Mouse (Mus musculus): Measurements from ENCODE around the gene Ror1. TPM values are rescaled to one million over a fixed set of nuclear protein-coding genes. Genes with fewer than 3 reads are reported as not detected.

The Ror1 gene
- polyA plus RNA-seq, 1 experiment from 2014 or later: 15.8 TPM

- no peaks in the 10 kb centered on the region for H3K36me3 ChIP-seq
- H3K9ac ChIP-seq: no peak overlapping the region
- H3K4me3 ChIP-seq: no peak overlapping the region
- no peaks in the 10 kb centered on the region for H3K27me3 ChIP-seq
- no peak for ATAC-seq (ENCODE audit: borderline replicate concordance, extremely low read depth, low FRiP score, low TSS enrichment)
- H3K27ac ChIP-seq: no peak overlapping the region
- H3K4me1 ChIP-seq: no peaks in the 10 kb centered on the region
- no peak overlapping the region for H3K4me2 ChIP-seq
- H3K9me3 ChIP-seq: no peaks in the 10 kb centered on the region
- 42% methylated on average over 9 of the region's 9 CpGs for WGBS
Measured at GRCm38 (mm10) chr4:100462493-100463120, 367.0 kb downstream of the Ror1 start.

- Histone ChIP-seq H3K4me2 (peak within 1 kb of the TSS; percentile 51), H3K27me3 (no peaks in the 10 kb centered on the region), H3K4me1 (peaks cover 10% of the 10 kb centered on the region; the same call in 1 of the 2 replicates), H3K9me3 (no peaks in the 10 kb centered on the region), H3K4me3 (peak within 1 kb of the TSS; percentile 27), H3K9ac (no peak within 1 kb of the TSS), H3K36me3 (no peaks in the 10 kb centered on the region), H3K27ac (no peak within 1 kb of the TSS)
- ATAC-seq (ENCODE audit: borderline replicate concordance, extremely low read depth, low FRiP score, low TSS enrichment): peak; percentile 80; the same call in 1 of the 2 replicates
- WGBS: 25% methylated on average over 15 of the region's 15 CpGs
Measured at GRCm38 (mm10) chr4:100478592-100479321, 383.2 kb downstream of the Ror1 start, which contains the start of gene Ube2u. TSS of gene Ube2u (plus strand) at chr4:100478849.

DNA sequence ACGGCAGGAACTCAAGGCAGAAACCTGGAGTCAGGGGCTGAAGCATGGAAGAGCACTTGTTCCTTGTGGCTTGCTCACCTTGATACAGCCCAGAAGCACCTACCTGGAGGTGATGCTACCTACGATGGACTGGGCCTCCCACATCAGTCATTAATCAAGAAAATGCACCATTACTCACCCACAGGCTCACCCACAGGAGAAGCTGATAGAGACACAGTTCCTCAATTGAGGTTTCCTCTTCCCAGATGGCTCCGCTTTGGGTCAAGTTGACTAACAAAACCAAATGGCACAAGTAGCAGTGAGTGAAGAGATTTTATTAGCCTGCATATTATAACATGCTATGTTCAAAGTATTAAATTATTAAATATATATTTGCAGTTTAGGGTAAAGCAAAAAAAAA is 392.9 kb downstream of the Ror1 start:
- no peaks in the 10 kb centered on the region for H3K36me3 ChIP-seq
- H3K27me3 ChIP-seq: no peaks in the 10 kb centered on the region
- ATAC-seq (ENCODE audit: borderline replicate concordance, extremely low read depth, low FRiP score, low TSS enrichment): no peak
- no peak overlapping the region for H3K4me2 ChIP-seq
- 85% methylated on average over 3 of the region's 3 CpGs for WGBS
- no peak overlapping the region for H3K4me3 ChIP-seq
- H3K9ac ChIP-seq: no peak overlapping the region
- no peak overlapping the region for H3K27ac ChIP-seq
- no peaks in the 10 kb centered on the region for H3K9me3 ChIP-seq
- H3K4me1 ChIP-seq: no peaks in the 10 kb centered on the region

Other genes starting within 250 kb of the Ror1 start
- gene Pgm1, start 166.4 kb upstream of the Ror1 start, polyA plus RNA-seq (2015; fragmentation: Nextera tagmentation; extraction: Ambion mirVana): 71.5 and 79.2 TPM in 2 replicates
- 38.4 and 41.1 TPM in 2 replicates for gene Itgb3bp, start 166.0 kb upstream of the Ror1 start, polyA plus RNA-seq (2015; fragmentation: Nextera tagmentation; extraction: Ambion mirVana)